Mouse (Mus musculus): Measurements from ENCODE around the gene Hcls1.

DNA sequence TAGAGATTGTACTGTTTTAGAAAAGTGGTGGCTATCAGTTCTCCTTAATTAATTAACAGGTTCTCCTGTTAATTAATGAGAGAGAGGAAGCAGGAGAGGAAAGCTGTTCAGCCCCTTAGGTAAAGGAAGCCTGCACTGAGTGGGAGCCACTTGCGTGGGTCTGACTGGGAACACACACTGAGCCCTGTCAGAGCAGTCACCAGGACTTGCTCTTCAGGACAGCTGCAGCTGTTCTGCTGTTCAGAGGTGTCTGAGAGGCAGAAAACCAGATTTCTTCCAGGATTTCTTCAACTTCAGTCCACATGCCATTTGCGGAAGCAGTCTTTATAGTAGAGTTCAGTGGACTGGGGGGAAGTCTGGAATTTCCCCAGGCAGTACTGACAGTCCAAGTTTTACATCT, 52.6 kb downstream of the Hcls1 start:
- TF ChIP-seq CTCF (IDR thresholded peaks at IDR 0.05; ENCODE audit: low read depth, low read length): no peak
- TF ChIP-seq POLR2A (IDR thresholded peaks at IDR 0.05; ENCODE audit: borderline replicate concordance, low read depth, low read length): no peak

All from bone marrow macrophage, adult 2 months (primary cell).